Mouse (Mus musculus): ENCODE results near the gene Gdf7. TPM values are rescaled to one million over a fixed set of nuclear protein-coding genes. Genes with fewer than 3 reads are reported as not detected.

Gene Gdf7
- not detected for total RNA-seq (2021)
- long read RNA-seq, experiment 1, result 0 reads
- long read RNA-seq, experiment 2, result 0 reads

- intact Hi-C loops (cut with DNase I; ENCODE audit: low total_unique reads), result loop anchor here (5.0 kb wide), 1 partner anchor 310 kb away; no protein-coding TSS in a partner anchor
- no peak for DNase-seq
Observed at GRCm38 (mm10) chr12:8301841-8302431, at the start of gene Gdf7. Gdf7 (minus strand) TSS chr12:8301954.

DNA sequence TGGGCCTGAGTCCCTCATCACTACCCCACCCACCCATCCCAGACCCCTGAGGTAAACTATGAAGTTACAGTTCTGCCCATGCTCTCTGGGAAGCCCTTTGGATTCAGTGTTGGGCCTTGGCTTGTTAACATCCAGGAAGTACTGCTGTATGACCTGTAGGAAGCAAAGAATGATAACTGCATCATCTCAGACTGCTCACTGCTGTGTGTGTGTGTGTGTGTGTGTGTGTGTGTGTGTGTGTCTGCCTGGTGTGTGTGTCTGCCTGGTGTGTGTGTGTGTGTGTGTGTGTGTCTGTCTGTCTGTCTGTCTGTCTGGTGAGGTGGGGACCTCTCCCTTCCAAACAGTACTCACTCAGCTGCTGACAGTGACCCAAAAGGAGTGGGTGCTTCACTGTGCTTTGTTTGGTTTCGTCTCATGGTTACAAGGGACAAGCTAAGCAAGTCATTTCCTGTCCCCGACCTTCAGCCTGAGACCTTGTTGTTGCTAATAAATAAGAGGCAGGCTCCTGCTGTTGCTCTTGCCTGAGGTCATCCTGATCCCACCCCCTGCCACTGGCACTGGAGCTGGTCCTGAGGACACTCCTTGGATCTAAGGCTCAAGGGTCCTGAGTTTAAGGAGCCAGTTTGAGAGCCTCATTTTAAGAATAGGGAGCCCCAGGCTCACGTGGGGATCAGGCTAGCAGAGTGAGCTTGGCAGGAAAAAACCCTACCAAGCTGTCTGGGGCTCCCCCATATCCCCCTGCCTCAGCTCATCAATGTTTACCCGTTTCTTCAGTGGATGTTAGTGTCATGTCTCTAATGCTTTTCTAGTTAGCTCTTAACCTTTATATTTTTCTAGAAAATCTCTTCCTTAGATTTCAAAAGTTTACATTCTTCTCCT, 49.5 kb upstream of the Gdf7 start:
- no peak for DNase-seq
- intact Hi-C loops (cut with DNase I; ENCODE audit: low total_unique reads), result no loop called here

DNA sequence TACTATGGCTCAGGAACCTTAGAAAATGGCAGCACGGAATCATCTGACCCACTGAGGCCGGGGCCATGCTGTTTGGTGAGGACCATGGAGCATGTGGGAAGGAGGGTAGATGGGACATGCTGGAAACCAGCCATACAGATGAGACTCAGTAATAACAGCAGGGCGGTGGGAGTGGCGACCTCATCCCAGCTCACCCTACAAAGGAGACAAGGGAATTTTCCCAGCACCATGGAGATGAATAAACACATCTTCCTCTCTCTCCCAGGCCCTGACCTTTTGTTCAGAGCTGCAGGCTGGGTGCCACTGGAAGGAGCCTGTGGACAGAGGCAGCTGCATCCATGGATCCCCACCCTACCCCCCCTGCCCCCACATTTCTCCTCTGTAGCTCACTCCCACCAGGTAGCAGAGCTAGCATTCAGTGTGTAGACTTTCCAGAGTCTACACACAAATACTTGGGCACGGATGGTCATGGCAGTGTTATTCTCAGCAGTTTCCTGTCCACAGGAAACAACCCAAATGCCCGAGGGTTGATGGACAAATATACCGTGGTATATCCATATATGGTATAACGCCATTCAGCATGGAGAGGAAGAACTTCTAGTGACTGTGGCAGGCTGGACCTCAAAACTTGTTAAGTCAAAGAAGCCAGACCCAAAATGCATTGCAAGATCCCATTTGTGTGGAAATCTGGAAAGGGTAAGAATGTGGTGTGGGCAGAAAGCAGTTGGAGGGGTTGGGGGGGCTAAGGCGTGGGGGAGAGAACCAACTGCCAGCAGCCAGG, 47.2 kb upstream of the Gdf7 start:
- no peak for DNase-seq
- intact Hi-C loops (cut with DNase I; ENCODE audit: low total_unique reads), result no loop called here

DNA sequence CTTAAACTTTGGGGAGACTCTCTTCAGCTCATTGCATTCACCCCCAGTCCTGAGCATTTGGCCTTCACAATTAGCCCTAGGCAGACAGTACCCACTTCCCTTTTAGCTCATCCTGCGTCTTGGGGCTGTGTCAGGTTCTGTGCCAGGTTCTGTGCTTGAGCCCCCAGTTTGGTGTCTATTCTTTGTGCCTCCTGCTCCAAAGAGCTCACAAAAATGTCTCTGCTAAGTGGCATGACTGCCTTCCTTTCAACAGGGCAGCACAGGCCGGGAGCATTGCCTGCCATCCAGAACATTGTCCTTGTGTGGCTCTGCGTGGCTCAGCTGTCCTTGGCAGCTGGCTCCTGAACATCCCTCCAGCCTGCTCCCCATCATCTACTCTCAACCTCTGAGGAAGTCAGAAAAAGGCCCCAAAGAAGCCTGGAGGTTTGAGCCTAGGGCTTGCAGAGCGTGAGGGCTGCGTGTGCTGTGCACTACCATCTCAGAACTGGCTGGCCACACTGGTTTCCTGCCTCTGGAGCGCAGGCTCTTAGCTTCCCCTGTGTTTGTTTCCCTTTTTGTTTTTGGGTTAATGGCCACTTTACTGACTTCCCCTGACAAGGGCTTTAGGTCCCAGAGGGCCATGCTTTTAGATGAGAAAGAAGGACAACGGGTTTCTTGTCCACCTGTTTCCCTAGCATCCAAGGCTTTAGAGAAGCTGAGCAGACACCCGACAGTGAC, 46.1 kb upstream of the Gdf7 start:
- DNase-seq, result no peak
- intact Hi-C loops (cut with DNase I; ENCODE audit: low total_unique reads), result no loop called here

GRCm38 (mm10) chr12:8345539-8345938, 43.8 kb upstream of the Gdf7 start:
- intact Hi-C loops (cut with DNase I; ENCODE audit: low total_unique reads), result no loop called here
- DNase-seq, result no peak

- intact Hi-C loops (cut with DNase I; ENCODE audit: low total_unique reads), result no loop called here
- DNase-seq, result peak; percentile 61
Observed at GRCm38 (mm10) chr12:8344897-8345296, 43.1 kb upstream of the Gdf7 start.

DNA sequence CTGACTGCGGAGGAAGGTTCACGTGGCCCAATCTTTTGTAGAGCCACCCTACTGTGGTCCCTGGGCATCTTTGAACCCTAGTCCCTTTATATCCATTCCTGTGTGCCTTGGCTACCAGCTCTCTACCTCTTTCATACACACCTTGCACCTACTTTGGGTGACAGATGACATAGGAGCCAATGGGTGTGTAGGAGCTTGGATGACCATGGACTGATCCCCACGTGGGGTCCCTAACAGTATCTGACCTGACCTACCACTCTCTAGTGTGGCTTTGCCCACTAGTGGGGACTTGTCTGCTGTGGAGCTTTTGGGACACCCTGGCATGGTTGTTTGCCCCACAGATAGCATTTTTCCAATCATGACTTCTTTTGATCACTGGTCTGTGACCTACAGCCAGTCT, 41.6 kb upstream of the Gdf7 start:
- no peak for DNase-seq
- intact Hi-C loops (cut with DNase I; ENCODE audit: low total_unique reads), result no loop called here

DNA sequence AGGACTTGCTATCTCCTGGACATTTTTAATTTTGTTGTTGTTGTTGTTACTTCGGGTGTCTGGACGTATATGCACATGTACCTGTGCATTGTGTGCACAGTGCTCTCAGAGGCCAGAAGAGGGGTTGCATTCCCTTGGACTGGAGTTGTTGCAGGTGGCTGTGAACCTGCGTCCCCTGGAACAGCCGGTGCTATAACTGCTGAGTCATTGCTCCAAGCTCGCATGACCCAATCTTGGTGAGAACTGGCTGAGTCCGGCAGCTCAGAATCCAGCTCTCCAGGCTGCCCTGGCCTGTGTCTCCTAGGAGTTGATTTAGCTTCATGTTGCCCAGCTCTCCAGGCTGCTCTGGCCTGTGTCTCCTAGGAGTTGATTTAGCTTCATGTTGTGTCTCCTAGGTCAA, 39.3 kb upstream of the Gdf7 start:
- intact Hi-C loops (cut with DNase I; ENCODE audit: low total_unique reads), result no loop called here

DNA sequence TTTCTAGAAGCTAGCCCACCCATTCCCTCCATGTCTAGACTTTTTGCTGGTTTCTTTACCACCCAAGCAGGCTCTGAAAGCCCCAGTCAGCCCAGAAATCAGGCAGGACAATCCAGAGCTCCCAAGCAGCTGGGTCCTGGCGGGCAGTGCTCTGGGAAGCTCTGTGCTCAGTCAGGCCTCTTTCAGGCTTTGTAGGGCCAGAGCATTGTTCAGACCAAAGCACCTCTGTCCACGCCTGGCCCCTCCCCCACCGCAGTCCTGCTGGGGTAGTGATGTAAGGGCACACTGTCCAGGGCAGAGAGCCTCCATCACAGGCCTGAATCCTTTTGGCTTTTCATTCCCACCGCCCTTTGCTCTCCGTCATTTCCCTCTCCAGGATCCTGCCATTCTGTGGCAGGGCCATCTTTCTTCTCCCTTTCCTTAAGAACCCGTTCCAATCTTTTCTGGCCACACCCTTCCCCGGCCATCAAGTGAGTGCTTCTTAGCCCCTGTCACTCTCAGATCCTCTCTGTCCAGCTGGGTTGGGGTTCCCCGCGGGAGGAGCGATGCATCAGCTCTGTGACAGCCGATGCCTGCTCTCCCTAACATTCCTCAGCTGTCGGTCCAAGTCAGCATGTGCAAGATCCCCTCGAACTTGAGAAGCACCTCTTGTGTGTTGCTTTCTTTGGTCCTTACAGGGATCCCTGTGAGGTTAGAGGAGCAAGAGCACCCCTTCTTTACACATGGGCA, 38.0 kb upstream of the Gdf7 start:
- intact Hi-C loops (cut with DNase I; ENCODE audit: low total_unique reads), result no loop called here
- DNase-seq, result no peak

More for the DNA sequence above, 39.3 kb upstream of the Gdf7 start:
- DNase-seq, result no peak

GRCm38 (mm10) chr12:8338918-8339317, 37.2 kb upstream of the Gdf7 start:
- no peak for DNase-seq
- intact Hi-C loops (cut with DNase I; ENCODE audit: low total_unique reads), result no loop called here

GRCm38 (mm10) chr12:8338491-8338890, 36.7 kb upstream of the Gdf7 start:
- no peak for DNase-seq
- intact Hi-C loops (cut with DNase I; ENCODE audit: low total_unique reads), result no loop called here

- intact Hi-C loops (cut with DNase I; ENCODE audit: low total_unique reads), result no loop called here
- DNase-seq, result no peak
Observed at GRCm38 (mm10) chr12:8337286-8338060, 35.7 kb upstream of the Gdf7 start.

GRCm38 (mm10) chr12:8336601-8337285, 35.0 kb upstream of the Gdf7 start:
- no peak for DNase-seq
- intact Hi-C loops (cut with DNase I; ENCODE audit: low total_unique reads), result no loop called here

DNA sequence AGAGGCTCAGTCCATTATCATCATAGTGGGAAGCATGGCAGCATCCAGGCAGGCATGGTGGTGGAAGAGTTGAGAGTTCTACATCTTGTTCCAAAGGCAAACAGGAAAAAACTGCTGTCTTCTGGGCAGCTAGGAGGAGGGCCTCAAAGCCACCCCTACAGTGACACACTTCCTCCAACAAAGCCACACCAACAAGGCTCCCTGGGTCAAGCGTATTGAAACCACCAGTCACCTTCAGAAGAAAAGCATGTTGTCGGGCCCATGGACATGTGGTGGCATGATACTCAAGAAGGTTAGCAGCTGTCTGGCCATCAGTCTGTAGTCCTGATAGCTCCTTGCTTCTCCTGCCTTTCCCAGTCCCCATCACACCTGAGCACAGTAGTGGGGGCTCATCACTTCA, 33.7 kb upstream of the Gdf7 start:
- no peak for DNase-seq
- intact Hi-C loops (cut with DNase I; ENCODE audit: low total_unique reads), result no loop called here

GRCm38 (mm10) chr12:8334261-8334660, 32.5 kb upstream of the Gdf7 start:
- intact Hi-C loops (cut with DNase I; ENCODE audit: low total_unique reads), result no loop called here
- peak; percentile 62 for DNase-seq

- no peak for DNase-seq
- intact Hi-C loops (cut with DNase I; ENCODE audit: low total_unique reads), result no loop called here
Observed at GRCm38 (mm10) chr12:8333617-8334016, 31.9 kb upstream of the Gdf7 start.

DNA sequence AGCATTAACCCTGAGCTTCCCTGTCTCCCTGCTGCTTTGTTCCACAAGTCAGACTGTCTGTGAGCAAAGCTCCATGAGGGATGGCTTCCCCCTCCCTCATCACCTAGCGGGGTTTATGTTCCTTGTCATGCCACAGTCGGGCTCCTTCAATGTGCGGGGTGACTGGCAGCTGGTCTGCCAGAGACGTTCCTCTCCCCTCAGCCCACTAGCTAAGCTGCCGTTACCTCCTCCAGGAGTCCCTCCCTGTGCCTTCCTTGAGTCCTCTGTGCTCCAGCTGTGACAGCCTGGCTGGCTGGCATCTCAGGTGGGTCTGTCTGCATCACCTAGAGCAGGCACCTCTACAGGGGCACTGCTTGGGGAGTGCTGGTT, 30.4 kb upstream of the Gdf7 start:
- DNase-seq, result no peak
- intact Hi-C loops (cut with DNase I; ENCODE audit: low total_unique reads), result no loop called here

All from gastrocnemius, postnatal 14 days (tissue).